Mouse (Mus musculus): ENCODE results near the gene Myof. TPM values are rescaled to one million over a fixed set of nuclear protein-coding genes. Genes with fewer than 3 reads are reported as not detected.

Myof gene
- total RNA-seq (2017): 5.6 and 6.6 TPM in 2 replicates

DNA sequence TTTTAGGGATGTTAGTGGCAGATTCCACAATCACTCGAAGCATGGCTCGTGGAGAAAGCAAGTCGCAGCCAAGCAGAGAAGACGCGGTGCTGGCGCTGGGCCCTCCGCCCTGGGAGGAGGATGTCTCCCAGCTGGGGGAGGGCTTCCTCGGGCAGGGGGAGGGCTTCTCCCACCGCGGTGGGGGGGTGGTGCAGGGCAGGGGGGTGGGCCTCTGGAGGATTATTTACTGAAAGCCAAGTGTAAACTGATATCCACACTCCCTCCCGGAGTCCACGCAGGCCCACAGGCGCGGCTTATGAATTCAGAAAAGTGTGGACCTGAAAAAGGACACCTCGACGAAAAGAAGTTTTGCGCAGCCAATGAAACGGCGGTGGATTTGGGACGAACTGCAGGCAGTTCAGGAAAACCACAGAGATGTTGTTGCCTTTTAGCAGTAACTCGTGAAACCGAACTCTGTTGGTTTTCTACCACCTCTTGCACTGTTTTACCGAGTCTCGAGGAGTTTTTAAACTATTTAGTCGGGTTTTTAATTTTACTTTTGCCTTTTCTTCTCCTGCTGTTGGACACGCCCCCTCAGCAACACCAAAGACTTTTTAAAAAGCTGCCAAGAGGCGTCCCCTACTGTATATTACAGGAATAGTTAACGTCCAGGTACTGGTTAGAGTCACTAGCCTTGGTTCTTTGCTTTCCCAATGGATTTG, at the start of gene Myof:
Gene Myof, minus strand, starts transcription at position 297 of the 701 bp plus-strand sequence.
- ATAC-seq (ENCODE audit: extremely low read depth, insufficient number of reproducible peaks, low FRiP score, poor library complexity, severe bottlenecking): peak; percentile 61; the same call in 1 of the 2 replicates

DNA sequence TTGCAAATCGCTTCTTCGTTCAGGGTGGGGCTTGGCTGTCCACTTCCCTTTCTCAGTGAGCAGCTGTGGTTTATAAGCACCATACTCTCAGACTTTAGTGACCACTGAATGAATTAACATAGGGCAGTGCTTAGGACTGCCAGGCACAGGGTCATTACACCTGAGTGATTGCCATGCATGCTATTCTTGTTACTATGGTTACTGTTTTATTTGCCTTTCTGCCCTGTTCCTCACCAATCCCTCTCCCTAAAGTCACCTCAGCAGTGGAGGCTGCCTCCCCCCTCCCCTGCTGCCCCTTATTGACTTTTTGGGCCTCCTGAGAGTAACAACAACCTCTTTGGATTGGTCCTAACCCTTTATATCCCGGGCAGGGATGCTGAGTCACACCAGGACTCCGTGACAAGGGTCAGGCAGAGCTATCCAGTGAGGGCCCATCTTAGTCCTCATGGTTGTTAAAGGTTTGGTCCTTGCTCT, 48.2 kb upstream of the Myof start:
- no peak for ATAC-seq (ENCODE audit: extremely low read depth, insufficient number of reproducible peaks, low FRiP score, poor library complexity, severe bottlenecking)

DNA sequence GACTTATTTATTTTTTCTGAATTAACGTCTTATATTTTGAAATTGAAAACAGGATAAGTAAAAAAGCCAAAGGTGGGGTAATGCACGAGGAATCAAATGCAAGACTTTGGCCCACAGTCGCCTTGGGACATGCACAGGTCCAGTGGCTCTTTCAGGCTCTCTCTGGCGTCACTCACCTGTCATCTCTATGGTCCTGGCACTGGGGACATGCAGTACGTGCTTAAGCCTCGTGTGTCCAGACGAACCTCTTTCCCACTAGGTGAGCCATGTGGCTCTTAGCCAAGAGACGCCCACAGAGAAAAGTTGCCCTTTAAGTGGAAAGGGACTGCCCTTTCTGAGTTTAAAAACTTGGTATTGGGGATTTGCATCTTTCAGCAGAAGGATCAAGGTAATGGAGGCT, 46.0 kb upstream of the Myof start:
- no peak for ATAC-seq (ENCODE audit: extremely low read depth, insufficient number of reproducible peaks, low FRiP score, poor library complexity, severe bottlenecking)

GRCm38 (mm10) chr19:38086948-38087551, 43.7 kb upstream of the Myof start:
- no peak for ATAC-seq (ENCODE audit: extremely low read depth, insufficient number of reproducible peaks, low FRiP score, poor library complexity, severe bottlenecking)

DNA sequence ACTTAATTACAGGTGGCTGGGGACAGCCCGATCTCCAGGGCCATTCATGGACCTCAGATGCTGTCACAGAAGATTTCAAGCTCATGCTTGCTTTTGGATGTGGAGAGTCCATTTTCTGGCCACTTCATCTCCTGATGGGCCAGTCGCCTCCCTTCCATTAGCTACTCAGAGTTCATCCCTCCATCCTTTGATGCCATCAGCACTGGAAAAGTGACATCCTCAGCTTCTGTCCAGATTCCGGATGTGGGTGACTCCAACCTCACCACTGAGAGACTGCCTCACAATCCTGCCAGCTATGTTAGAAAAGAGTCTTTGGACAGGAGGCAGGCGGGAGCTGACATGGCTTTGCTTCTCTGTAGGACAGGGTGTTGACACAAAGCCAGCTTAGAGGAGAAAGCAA, 42.5 kb upstream of the Myof start:
- no peak for ATAC-seq (ENCODE audit: extremely low read depth, insufficient number of reproducible peaks, low FRiP score, poor library complexity, severe bottlenecking)

DNA sequence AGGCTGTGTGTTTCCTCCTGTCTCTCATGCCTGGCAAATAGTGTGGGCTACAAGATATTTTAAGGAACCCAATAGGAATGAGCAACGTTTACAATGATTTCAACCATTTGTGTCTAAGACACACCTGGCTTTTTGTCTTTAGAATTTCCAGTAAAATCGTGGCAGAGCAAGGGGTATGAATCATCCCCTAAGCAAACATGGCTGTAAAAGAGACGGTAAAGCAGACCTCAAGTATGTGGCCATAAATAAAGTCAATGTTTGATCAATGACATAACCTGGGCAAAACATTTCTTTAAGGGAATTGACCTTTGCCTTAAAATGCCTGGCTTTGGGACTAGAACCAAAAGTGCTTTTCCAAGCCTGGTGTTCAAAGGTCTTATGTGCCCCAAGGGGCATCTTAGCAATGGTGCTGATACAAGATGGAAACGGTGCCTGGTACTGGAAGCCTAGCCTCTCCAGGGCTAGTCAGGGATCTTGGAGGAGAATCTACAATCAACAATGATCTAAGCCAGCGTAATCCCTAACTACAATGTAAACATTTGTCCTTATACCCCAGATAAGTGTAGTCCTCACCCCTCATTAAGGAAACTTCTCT, 39.7 kb upstream of the Myof start:
- ATAC-seq (ENCODE audit: extremely low read depth, insufficient number of reproducible peaks, low FRiP score, poor library complexity, severe bottlenecking): no peak

DNA sequence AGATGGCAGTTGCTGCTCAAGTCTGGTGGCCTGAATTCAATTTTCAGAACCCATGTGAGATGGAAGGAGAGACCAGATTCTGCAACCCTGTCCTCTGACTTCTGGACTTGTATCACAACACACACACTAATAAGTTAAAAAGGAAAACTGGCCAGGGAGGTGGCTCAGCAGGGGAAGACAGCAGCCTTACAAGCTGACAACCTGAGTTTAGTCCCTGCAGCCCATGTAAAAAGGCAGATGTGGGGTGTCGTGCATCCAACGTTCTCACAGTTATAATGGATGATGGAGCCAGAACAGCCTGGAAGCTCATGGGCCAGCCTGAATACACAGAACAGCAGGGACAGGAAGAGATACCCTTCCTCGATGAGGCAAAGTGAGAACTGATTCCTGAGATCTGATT, 38.0 kb upstream of the Myof start:
- ATAC-seq (ENCODE audit: extremely low read depth, insufficient number of reproducible peaks, low FRiP score, poor library complexity, severe bottlenecking): no peak

- no peak for ATAC-seq (ENCODE audit: extremely low read depth, insufficient number of reproducible peaks, low FRiP score, poor library complexity, severe bottlenecking)
These were observed 34.6 kb upstream of the Myof start for GRCm38 (mm10) chr19:38077851-38078540.

DNA sequence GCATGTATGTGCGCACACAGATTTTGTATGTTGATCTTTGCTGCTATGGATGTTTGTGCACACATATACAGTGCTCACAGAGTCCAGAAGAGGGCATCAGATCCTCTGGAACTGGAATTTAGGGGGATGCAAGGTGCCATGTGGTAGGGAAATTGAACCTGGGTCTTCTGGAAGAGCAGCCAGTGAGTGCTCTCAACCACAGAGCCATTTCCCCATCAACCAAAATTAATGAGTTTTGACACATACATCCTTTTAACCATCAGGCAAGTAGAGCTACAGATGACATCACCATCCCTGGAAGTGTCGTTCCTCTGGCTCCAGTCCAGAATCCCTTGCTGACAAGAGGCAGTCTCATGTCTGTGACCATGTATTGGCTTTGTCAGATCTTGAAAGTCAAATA, 32.9 kb upstream of the Myof start:
- no peak for ATAC-seq (ENCODE audit: extremely low read depth, insufficient number of reproducible peaks, low FRiP score, poor library complexity, severe bottlenecking)

DNA sequence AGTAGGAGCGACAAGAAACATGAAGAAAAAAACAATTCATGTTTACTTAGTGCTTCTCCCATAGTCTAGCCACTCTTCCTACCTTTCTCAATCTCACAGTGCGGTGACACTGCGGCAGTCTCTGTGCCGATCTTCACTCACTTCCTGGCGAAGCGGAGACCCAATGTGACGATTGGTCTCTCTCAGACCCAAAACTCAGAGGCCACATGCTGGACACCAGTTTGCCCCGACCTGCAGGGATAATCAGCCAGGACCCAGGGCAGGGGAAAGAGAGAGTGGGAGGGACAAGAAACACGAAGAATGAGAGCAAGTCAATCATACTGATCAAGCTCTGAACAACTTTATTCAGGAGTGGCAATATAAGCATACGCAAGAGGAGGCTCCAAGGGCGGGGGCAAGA, 31.7 kb upstream of the Myof start:
- no peak for ATAC-seq (ENCODE audit: extremely low read depth, insufficient number of reproducible peaks, low FRiP score, poor library complexity, severe bottlenecking)

DNA sequence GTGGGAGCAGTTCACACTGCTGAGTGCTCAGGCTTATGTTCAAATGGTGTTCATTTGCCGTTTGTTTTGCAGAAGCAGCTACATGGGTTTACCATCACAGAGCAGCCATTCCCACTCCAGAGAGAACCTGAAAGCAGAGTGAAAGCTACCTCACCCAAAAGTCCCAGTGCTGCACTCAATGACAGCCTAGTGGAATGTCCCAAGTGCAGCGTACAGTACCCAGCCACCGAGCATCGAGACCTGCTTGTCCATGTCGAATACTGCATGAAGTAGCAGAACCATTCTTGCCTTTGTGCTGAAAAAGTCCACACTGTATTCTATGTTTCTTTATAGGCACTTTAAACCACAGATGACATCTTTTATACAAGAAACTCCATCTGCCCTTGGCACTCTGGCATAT, 29.8 kb upstream of the Myof start:
- ATAC-seq (ENCODE audit: extremely low read depth, insufficient number of reproducible peaks, low FRiP score, poor library complexity, severe bottlenecking): no peak

DNA sequence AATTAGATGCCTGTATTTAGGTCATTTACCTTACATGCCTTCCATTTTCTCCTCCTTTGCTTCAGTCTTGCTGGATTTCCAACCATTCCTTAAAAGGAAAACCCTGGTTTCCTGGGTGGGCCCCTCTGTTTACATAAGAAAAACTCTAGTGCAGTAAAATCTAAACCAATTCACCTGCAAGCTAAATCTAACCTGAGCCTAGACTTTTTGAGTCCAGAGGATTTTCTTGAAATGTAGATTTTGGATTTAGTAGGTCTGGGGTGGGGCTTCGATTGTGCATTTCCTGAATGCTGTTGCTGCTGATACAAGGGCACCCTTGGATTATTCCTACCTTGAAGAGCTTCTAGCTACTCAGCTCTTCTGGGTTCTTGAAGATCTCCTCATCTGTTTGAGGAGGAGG, 20.7 kb upstream of the Myof start:
- no peak for ATAC-seq (ENCODE audit: extremely low read depth, insufficient number of reproducible peaks, low FRiP score, poor library complexity, severe bottlenecking)

DNA sequence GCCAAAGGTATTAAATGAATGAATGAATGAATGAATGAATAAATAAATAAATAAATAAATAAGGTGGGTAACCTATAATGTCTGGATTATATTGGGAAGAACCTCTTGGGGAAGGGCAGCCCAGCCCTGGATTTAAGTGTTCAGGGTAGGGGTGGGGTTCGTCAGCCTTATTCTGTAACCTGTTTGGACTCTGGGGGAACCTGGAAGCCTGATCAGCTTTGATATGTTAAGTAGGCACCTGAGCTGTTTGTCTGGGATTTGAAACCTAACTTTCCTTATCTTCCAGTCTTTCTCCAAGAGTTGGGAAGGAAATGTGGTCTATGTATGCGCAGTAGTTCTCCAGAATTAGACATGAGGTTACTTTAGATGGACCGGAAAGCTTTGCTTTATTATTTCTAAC, 19.8 kb upstream of the Myof start:
- ATAC-seq (ENCODE audit: extremely low read depth, insufficient number of reproducible peaks, low FRiP score, poor library complexity, severe bottlenecking): no peak

DNA sequence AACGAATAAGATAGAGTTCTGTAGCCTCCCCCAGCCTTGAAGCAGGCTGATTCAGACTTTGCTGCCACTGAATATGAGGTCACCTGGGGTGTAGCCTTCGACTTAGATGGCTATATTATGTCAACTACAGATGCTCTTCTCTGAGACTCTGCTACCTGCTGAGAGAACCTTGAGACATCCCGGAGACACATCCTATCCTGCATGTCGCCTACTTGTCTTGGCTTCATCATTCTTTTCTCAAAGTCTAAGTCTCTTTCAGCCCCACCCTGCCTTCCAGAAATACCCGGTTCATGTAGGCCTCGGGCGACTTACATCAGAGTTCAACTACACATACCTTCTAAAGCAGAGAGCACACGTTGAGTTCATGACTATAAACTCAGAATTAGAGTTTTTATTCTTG, 13.6 kb upstream of the Myof start:
- no peak for ATAC-seq (ENCODE audit: extremely low read depth, insufficient number of reproducible peaks, low FRiP score, poor library complexity, severe bottlenecking)

GRCm38 (mm10) chr19:38056276-38056675, 12.9 kb upstream of the Myof start:
- ATAC-seq (ENCODE audit: extremely low read depth, insufficient number of reproducible peaks, low FRiP score, poor library complexity, severe bottlenecking): no peak

GRCm38 (mm10) chr19:38055798-38056197, 12.4 kb upstream of the Myof start:
- ATAC-seq (ENCODE audit: extremely low read depth, insufficient number of reproducible peaks, low FRiP score, poor library complexity, severe bottlenecking): no peak

GRCm38 (mm10) chr19:38054720-38055192, 11.4 kb upstream of the Myof start, which contains the start of gene Cep55:
TSS of gene Cep55 (plus strand) at chr19:38055011.
- peak; percentile 92 for ATAC-seq (ENCODE audit: extremely low read depth, insufficient number of reproducible peaks, low FRiP score, poor library complexity, severe bottlenecking)

- peak; percentile 73 for ATAC-seq (ENCODE audit: extremely low read depth, insufficient number of reproducible peaks, low FRiP score, poor library complexity, severe bottlenecking)
These were observed 10.9 kb upstream of the Myof start for GRCm38 (mm10) chr19:38054149-38054719.

All from neutrophil, adult 5-6 weeks (primary cell).